Mouse (Mus musculus): ENCODE data around the gene Rftn2. TPM values are rescaled to one million over a fixed set of nuclear protein-coding genes. Genes with fewer than 3 reads are reported as not detected.
A peak's percentile ranks its signal among the peaks of the same experiment; 100 is the strongest.

The Rftn2 gene
- polyA plus RNA-seq, 1 experiment, result 1.6 TPM

- Histone ChIP-seq H3K36me3 (ENCODE audit: control insufficient read depth, insufficient read depth, low read length) (peaks cover 22% of the 10 kb centered on the region), H3K4me1 (ENCODE audit: control insufficient read depth, insufficient read depth, insufficient read length) (no peaks in the 10 kb centered on the region), H3K4me3 (ENCODE audit: extremely low read depth, insufficient read depth, insufficient read length) (no peak overlapping the region), H3K27ac (ENCODE audit: insufficient read depth, low read length) (no peak overlapping the region), H3K27me3 (ENCODE audit: control insufficient read depth, insufficient read depth, low read length) (no peaks in the 10 kb centered on the region)
- no peak for DNase-seq (ENCODE audit: low read depth in 1 of 2, low spot score in 2 of 2)
- 93% methylated on average over 7 of the region's 7 CpGs for WGBS
- TF ChIP-seq POLR2A (IDR thresholded peaks at IDR 0.05; ENCODE audit: low read depth, low read length), result no peak
- TF ChIP-seq CTCF (IDR thresholded peaks at IDR 0.05; ENCODE audit: extremely low read depth, insufficient read depth, insufficient read length, insufficient replicate concordance), result no peak
These were observed 81.0 kb downstream of the Rftn2 start for GRCm38 (mm10) chr1:55145556-55145955.

- no peak for DNase-seq (ENCODE audit: low read depth in 1 of 2, low spot score in 2 of 2)
- TF ChIP-seq POLR2A (IDR thresholded peaks at IDR 0.05; ENCODE audit: low read depth, low read length) (no peak), CTCF (IDR thresholded peaks at IDR 0.05; ENCODE audit: extremely low read depth, insufficient read depth, insufficient read length, insufficient replicate concordance) (no peak)
- H3K36me3 ChIP-seq (ENCODE audit: control insufficient read depth, insufficient read depth, low read length), result peaks cover 15% of the 10 kb centered on the region
- WGBS, result 96% methylated on average over 4 of the region's 4 CpGs
- H3K4me1 ChIP-seq (ENCODE audit: control insufficient read depth, insufficient read depth, insufficient read length), result no peaks in the 10 kb centered on the region
- no peak overlapping the region for H3K4me3 ChIP-seq (ENCODE audit: extremely low read depth, insufficient read depth, insufficient read length)
- no peaks in the 10 kb centered on the region for H3K27me3 ChIP-seq (ENCODE audit: control insufficient read depth, insufficient read depth, low read length)
- no peak overlapping the region for H3K27ac ChIP-seq (ENCODE audit: insufficient read depth, low read length)
These were observed 82.2 kb downstream of the Rftn2 start for GRCm38 (mm10) chr1:55144338-55144737.

DNA sequence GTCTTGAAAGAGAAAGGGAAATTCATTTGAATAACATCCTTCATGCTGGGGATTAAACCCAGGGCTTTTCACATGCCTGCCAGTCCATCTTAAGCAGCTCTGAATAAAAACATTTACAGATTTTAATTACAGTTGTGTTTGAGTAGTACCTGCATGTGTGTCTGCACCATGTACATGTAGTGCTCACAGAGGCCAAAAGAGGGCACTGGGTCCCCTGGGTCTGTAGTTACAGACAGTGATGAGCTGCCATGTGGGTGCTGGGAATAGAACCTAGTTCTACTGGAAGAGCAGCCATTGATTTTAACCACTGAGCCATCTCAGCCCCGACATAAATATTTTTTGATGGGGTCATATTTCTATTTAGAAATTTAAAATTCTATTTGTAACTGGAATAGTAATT lies 90.7 kb downstream of the Rftn2 start:
- Histone ChIP-seq H3K36me3 (ENCODE audit: control insufficient read depth, insufficient read depth, low read length) (peaks cover 6% of the 10 kb centered on the region), H3K4me1 (ENCODE audit: control insufficient read depth, insufficient read depth, insufficient read length) (peaks cover 4% of the 10 kb centered on the region), H3K27me3 (ENCODE audit: control insufficient read depth, insufficient read depth, low read length) (no peaks in the 10 kb centered on the region), H3K27ac (ENCODE audit: insufficient read depth, low read length) (no peak overlapping the region), H3K4me3 (ENCODE audit: extremely low read depth, insufficient read depth, insufficient read length) (no peak overlapping the region)
- no peak for DNase-seq (ENCODE audit: low read depth in 1 of 2, low spot score in 2 of 2)
- TF ChIP-seq POLR2A (IDR thresholded peaks at IDR 0.05; ENCODE audit: low read depth, low read length) (no peak), CTCF (IDR thresholded peaks at IDR 0.05; ENCODE audit: extremely low read depth, insufficient read depth, insufficient read length, insufficient replicate concordance) (no peak)
- 100% methylated on average over 1 of the region's 1 CpGs for WGBS

GRCm38 (mm10) chr1:55134301-55134700 lies 92.3 kb downstream of the Rftn2 start:
- Histone ChIP-seq H3K4me1 (ENCODE audit: control insufficient read depth, insufficient read depth, insufficient read length) (peaks cover 6% of the 10 kb centered on the region), H3K27me3 (ENCODE audit: control insufficient read depth, insufficient read depth, low read length) (no peaks in the 10 kb centered on the region), H3K27ac (ENCODE audit: insufficient read depth, low read length) (no peak overlapping the region), H3K36me3 (ENCODE audit: control insufficient read depth, insufficient read depth, low read length) (peaks cover 4% of the 10 kb centered on the region), H3K4me3 (ENCODE audit: extremely low read depth, insufficient read depth, insufficient read length) (no peak overlapping the region)
- TF ChIP-seq POLR2A (IDR thresholded peaks at IDR 0.05; ENCODE audit: low read depth, low read length) (no peak), CTCF (IDR thresholded peaks at IDR 0.05; ENCODE audit: extremely low read depth, insufficient read depth, insufficient read length, insufficient replicate concordance) (no peak)
- WGBS, result 93% methylated on average over 3 of the region's 3 CpGs
- DNase-seq (ENCODE audit: low read depth in 1 of 2, low spot score in 2 of 2), result no peak

GRCm38 (mm10) chr1:55133173-55133572 lies 93.4 kb downstream of the Rftn2 start:
- no peak overlapping the region for H3K4me3 ChIP-seq (ENCODE audit: extremely low read depth, insufficient read depth, insufficient read length)
- no peak for DNase-seq (ENCODE audit: low read depth in 1 of 2, low spot score in 2 of 2)
- peaks cover 6% of the 10 kb centered on the region for H3K4me1 ChIP-seq (ENCODE audit: control insufficient read depth, insufficient read depth, insufficient read length)
- no peak overlapping the region for H3K27ac ChIP-seq (ENCODE audit: insufficient read depth, low read length)
- peaks cover 4% of the 10 kb centered on the region for H3K36me3 ChIP-seq (ENCODE audit: control insufficient read depth, insufficient read depth, low read length)
- 72% methylated on average over 2 of the region's 2 CpGs for WGBS
- no peaks in the 10 kb centered on the region for H3K27me3 ChIP-seq (ENCODE audit: control insufficient read depth, insufficient read depth, low read length)
- TF ChIP-seq CTCF (IDR thresholded peaks at IDR 0.05; ENCODE audit: extremely low read depth, insufficient read depth, insufficient read length, insufficient replicate concordance) (no peak), POLR2A (IDR thresholded peaks at IDR 0.05; ENCODE audit: low read depth, low read length) (no peak)

DNA sequence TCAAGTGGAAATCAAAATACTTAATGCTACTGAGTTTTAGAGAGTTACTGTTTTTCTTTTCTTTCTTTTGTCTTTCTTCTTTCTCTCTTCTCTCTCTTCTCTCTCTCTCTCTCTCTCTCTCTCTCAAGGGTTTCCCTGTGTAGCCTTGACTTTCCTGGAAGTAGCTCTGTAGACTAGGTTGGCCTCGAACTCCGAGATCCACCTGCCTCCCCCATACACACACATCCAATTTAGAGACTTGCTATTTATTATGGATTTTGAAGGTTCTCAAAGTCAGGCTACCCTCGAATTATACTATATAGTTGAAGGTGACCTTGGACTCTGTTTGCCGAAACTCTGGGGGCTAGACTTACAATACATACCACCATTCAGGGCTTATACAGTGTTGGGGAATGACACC lies 94.3 kb downstream of the Rftn2 start:
- DNase-seq (ENCODE audit: low read depth in 1 of 2, low spot score in 2 of 2), result no peak
- H3K27ac ChIP-seq (ENCODE audit: insufficient read depth, low read length), result no peak overlapping the region
- H3K27me3 ChIP-seq (ENCODE audit: control insufficient read depth, insufficient read depth, low read length), result no peaks in the 10 kb centered on the region
- H3K36me3 ChIP-seq (ENCODE audit: control insufficient read depth, insufficient read depth, low read length), result no peaks in the 10 kb centered on the region; the same call in 1 of the 2 replicates
- no peak for TF ChIP-seq POLR2A (IDR thresholded peaks at IDR 0.05; ENCODE audit: low read depth, low read length)
- TF ChIP-seq CTCF (IDR thresholded peaks at IDR 0.05; ENCODE audit: extremely low read depth, insufficient read depth, insufficient read length, insufficient replicate concordance), result no peak
- peaks cover 6% of the 10 kb centered on the region for H3K4me1 ChIP-seq (ENCODE audit: control insufficient read depth, insufficient read depth, insufficient read length)
- peak overlapping the region; percentile 21; the same call in 1 of the 2 replicates for H3K4me3 ChIP-seq (ENCODE audit: extremely low read depth, insufficient read depth, insufficient read length)
- 52% methylated on average over 4 of the region's 4 CpGs for WGBS

GRCm38 (mm10) chr1:55131424-55132014 lies 95.1 kb downstream of the Rftn2 start:
- Histone ChIP-seq H3K4me3 (ENCODE audit: extremely low read depth, insufficient read depth, insufficient read length) (peak overlapping the region; percentile 92), H3K27me3 (ENCODE audit: control insufficient read depth, insufficient read depth, low read length) (no peaks in the 10 kb centered on the region), H3K36me3 (ENCODE audit: control insufficient read depth, insufficient read depth, low read length) (no peaks in the 10 kb centered on the region; the same call in 1 of the 2 replicates), H3K27ac (ENCODE audit: insufficient read depth, low read length) (peak overlapping the region; percentile 96), H3K4me1 (ENCODE audit: control insufficient read depth, insufficient read depth, insufficient read length) (peaks cover 6% of the 10 kb centered on the region)
- under 1% methylated on average over 47 of the region's 47 CpGs for WGBS
- TF ChIP-seq CTCF (IDR thresholded peaks at IDR 0.05; ENCODE audit: extremely low read depth, insufficient read depth, insufficient read length, insufficient replicate concordance), result no peak
- TF ChIP-seq POLR2A (IDR thresholded peaks at IDR 0.05; ENCODE audit: low read depth, low read length), result no peak
- peak in 1 of 2 experiments; percentile 32 for DNase-seq (ENCODE audit: low read depth in 1 of 2, low spot score in 2 of 2)
